Mouse (Mus musculus) cerebellum, adult 9-10 months (tissue): ENCODE results near the gene Vegfb.

ENCODE experiments used
- DNase-seq: peaks from one replicate; pipeline ENCODE4 v3.0.0; 2022

Vegfb gene

DNA sequence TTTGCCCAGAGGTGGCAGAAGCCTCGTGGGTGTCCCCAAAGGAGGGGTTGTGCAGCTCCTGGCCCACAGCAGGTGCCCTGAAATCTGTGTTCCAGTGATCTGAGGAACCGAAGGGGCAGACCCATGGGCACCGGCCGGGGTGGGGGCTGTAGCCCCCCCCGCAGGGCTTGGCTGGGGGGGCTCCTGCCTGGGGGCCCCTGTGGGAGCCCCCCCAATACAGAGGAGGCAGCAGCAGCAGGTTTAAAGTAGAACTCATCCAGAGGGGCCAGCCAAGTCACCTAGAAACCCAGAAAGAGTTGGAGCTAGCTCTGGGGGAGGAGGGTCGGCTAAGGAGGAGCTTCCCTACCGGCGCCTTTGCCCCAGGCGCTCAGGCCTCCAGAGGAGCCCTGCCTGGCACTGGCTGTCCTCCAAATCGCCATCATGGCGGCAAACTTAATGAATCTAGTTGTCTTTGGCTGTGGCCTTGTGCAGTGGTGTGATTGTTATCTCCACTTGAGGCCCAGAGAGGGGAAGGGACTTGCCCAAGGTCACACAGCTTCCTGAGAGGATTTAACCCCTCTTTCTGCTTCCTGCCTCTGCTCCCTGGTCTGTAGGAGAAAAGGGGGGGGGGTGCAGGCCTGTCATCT, 16.9 kb downstream of the Vegfb start:
- DNase-seq = no peak

DNA sequence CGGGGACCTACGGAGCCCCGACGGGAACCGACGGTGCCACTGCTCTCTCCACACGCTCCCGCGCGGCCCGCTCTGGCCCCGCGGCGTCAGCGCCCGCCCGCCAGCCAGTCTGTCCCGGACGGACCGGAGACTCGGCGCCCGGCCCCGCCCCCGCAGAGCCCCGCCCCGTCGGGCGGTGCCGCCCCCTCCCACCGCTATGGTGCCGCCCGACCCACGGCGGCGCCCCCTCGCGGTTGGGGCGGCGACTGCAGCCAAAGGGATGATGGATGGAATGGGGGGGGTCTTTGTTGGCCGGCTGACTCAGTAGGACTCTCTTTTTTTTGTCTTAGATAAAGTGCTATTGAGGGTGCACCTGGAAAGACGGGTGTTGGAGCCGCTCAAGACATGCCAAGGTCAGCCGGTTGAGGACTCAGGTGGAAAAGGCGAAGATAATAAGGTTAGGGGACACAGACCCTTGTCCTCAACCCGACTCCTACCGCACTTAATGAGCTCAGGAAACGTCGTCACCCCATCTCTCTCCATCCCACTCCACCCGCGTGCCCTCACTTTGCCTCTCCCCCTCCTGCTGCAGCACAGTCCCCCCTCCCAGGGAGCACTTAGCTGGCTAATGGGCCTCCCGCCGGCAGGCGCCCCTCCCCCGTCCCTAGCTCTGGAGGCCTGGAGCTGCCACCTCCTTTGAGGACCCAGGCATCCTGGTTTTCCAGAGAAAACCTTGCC, 17.6 kb downstream of the Vegfb start:
- no peak for DNase-seq

DNA sequence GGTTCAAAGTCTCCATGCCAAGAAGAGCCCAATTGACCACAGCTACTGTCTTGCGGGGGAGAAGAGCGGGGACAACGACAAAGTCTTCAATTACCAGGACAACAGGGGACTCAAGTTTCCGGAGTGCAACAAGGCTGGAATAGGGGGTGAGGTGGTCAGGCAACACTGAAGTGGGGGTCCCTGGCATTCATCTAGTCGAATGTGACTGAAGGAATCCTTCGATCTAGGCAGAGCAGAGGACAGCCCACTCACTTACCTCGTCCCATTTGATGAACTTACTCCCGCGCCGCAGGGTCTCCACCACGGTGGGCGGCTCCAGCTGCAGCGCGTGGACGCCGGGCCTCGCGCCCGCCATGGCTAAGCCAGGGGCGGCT, 18.2 kb downstream of the Vegfb start:
- no peak for DNase-seq

DNA sequence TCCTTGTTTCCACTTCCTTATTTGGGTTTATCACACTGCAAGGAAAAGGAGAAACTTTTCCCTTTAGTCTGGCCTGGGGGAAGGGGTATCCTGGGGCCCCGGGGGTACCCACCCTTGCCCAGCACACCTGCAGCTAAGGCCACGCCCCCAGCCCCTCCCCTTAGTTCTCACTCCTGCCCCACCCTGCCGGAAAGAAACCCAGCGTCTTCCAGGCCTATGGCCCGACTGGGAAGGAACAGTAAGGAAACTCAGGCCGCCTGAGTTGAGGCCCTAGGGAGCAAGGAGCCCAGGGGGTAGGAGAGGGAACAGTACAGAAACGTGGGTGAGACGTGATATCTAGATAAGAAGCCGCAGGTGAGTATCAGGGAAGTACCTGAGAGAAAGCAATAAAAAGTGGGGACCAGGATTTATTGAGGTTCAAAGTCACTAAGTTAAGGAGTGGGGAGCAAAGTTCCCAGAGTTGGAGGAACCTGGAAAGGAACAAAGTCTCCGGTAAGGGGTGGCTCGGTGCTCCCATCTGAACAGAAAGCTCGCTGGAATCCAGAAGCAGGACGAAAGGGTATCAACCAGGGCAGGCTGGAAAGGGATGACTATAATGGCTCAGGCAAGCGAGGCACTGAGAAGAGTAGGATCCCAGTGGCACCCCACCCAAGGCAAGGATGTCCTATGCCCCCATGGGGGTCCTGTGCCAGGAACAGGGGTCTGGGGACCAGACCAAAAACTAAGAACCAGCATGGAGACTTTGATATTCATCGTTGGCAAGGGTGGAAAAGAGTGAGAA, 18.8 kb downstream of the Vegfb start:
- DNase-seq = no peak

DNA sequence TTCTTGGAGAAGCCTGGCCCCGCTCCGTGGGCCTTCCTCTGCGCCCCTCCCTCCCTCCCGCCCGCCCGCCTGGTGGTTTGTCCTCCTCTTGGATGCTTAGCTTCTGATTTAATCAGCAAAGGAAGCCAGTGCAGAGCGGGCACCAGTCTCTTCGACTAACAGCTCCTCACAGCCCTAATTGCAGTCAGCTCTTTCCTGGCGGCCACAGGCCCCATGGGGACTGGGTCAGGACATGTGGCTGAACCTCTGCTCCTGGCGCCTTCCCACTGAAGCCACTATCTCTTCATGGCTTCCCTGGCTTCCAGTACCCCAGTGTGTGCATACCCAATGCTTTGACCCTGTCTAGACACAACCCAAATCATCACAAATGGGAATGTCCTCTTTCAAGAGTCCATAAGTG, 31.0 kb downstream of the Vegfb start:
- DNase-seq = no peak

DNA sequence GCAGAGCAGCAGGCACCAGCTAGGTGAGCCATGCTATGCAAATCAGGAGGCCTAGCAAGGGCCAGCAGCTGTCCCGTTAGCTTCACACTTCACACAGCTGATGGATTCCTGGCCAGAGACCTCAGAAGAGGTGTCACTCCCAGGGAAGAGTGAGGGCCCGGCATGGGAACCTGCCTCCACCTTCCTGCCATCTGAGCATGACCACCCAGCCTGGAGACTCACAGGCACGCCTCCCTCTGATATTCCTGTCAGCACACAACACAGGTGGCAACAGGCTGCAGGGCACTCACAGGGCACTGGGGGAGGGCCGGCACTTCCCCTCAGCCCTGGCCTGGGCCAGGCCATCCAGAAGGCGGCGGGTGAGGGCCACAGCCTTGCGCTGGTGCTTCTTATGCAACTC, 32.0 kb downstream of the Vegfb start:
- DNase-seq = no peak

DNA sequence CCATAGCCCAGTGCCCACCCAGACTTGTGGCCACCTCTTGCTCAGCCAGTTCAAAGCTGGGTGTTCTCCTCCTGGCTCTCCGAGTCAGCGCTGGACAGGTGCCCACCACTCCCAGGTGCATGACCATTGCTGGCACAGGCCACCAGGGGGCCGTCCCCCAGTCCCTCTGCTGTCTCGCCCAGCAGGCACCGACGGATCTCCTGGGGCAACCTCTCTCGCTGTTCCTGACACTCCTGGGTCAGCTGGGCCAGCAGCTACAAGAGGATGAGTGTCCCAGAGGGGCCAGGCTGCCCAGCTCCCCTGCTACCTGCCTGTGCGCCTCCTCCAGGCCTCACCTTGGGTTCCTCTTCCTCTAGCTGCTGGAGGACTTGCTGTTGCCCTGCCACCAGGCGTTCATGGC, 33.4 kb downstream of the Vegfb start:
- DNase-seq = no peak

DNA sequence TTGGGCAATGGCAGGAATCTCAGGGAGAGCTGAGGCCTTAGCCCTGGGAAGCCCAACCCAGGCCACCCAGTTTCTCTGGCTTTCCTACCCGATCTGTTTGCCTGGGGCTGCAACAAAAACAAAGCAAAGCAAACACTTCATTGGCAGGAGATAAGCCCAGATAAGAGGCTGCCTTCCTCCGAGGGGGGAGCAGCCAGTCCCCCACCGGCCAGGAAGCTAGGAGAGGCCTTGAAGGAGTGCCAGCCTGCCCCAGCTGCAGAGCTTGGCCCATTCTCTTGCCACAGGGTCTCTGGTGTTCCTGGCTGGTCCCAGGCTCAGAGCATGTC, 34.8 kb downstream of the Vegfb start:
- DNase-seq = no peak

DNA sequence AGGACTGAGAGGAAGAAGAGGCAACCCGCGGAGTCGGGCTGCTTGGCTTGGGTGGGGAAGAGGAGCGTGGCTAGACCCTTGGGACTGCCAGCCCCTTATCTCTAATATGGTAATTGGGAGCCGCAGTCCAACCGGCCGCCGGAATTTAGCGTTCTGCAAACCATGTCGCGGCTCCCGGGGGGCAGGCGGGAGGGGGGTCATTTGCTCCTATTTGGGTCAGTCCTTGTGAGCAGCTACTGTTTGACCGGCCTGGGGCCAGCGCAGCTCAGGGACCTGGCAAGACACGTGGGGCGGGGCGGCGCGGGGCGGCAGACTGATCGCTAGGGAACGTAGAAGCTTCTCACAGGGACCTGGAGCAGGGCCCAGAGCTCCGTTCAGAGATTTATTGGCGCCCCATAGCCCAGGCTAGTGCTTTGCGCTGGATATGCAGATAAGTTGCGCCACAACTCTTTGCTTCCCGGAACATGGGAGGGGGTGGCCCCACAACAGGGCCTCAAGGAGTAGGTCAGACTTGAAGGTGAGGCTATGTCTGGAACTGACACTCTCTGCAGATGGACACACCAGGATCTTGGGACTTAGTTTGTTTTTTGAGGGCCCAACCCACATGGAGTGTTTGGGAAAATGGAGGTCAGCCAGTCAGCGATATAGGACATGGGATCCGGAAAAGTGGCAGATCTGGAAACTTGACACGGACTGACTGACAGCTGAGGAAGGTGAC, 35.3 kb downstream of the Vegfb start:
- DNase-seq = peak; percentile 85

DNA sequence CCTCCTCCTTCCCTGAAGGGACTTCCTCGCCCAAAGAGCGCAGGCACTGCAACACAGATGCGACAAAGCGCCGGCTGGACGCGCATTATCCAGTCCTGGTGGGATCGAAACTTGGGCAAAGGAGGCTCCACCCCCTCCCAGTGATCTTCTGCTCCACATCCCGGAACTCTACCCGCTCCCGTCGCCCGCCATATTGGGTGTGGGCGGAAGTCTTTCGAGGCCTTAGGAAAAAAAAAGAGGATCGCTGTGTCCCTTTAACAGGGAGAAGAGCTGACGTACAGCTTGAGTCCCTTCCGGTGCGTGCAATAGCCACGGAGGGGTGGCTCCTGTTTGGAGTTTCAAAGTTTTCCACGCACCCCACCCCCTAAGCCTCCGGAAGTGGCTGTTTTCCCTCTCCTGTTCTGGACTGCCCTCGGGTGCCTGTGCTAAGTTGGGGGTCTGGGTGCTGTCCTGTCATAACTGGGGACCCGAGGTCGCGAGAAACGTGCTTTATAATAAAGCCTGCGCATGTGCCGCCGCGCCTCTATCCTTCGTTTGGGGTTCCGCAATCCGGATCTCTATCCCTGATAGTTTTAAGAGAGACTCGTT, 36.0 kb downstream of the Vegfb start:
- peak; percentile 95 for DNase-seq

DNA sequence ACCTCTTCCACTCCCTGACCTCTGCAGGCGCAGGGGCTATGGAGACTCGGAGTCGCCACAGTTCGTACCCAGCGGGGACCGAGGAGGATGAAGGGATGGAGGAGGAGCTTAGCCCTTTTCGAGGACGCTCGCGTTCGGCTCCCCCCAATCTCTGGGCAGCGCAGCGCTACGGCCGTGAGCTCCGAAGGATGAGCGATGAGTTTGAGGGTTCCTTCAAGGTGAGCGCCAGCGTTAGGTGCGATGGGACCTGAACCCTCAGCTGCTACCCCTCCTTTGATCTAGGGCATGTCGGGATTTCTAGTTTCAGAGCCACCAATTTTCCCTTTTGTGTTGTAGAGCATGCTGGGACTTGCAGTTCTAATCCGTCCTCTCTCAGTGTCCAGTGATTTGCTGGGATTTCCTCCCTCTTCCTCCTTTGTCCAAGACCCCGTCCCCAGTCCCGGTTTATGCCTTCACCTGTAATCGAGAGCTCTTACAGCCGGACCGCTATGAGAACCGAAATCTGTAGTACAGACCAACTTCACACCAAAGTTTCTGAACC, 36.8 kb downstream of the Vegfb start:
- peak; percentile 82 for DNase-seq

DNA sequence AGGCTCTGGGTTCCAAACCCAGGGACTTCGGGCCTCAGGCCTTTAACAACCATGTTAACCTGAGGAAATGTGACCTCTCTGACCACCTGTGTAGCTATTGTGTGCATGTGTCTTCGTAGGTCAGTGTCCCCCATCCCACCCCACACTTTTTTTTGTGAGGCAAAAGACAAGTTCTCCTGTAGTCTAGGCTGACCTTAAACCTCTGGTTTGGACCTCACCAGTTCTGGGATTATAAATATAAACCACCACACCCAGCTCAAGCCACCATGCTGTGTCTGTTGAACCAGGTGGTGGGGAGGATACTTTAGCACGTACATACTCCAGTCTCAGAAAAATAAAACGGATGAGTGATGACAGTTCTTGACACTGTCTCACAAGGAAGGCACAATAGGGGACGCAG, 37.5 kb downstream of the Vegfb start:
- no peak for DNase-seq

DNA sequence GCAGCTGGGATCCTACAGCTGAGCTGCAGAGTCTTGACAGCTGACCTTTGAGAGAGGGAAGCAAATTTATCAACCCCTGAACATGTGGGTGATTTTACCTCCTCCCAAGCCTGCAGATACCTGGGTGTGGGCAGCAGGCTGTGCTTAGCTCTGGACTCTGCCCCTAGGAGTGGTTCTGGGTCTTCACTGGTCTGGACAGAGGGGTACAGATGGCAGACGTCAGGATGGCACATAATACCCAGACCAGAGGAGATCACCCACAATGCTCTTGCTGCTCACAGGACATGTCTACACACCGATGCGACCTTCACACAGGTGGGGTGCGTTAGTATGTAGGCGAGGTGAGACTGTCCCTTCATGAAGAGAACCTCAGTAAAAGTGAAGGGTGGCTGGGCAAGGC, 37.9 kb downstream of the Vegfb start:
- DNase-seq = no peak

DNA sequence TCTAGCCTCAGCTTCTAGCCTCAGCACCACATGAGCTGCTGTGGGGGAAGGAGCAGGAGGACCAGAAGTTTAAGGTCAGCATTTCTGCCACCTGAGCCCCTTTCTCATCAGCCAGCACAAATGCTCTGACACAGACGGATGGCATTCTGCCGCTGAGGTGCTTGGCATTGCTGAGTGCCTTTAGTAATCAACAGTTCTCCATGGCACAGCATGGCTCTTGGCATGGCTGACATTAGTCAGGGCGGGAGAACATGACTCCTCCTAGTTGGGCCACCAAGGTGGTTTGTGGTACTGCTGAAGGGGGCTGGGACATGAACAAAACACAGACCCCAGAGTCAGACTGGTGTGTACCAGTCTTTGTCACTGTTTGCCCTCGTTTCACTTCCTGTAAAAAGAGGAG, 39.3 kb downstream of the Vegfb start:
- DNase-seq = peak; percentile 84

DNA sequence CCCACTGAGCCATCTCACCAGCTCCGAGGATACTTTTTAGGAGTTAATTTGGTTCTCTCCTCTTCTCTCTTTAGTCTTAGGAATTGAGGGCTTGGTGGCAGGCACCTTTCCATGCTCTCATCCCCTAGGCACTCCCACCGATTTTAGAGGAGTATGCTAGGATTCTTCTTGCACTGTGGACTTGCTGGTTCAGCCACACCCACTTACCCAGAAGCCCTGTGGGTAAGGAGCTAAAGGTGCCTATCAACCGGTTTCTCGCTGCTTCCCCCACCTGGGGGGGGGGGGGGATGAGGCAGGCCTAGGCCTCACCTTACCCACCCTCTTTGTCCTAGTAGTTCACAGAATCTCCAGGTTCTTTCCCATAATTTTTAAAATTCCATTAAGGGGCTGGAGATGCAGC, 39.7 kb downstream of the Vegfb start:
- DNase-seq = no peak

DNA sequence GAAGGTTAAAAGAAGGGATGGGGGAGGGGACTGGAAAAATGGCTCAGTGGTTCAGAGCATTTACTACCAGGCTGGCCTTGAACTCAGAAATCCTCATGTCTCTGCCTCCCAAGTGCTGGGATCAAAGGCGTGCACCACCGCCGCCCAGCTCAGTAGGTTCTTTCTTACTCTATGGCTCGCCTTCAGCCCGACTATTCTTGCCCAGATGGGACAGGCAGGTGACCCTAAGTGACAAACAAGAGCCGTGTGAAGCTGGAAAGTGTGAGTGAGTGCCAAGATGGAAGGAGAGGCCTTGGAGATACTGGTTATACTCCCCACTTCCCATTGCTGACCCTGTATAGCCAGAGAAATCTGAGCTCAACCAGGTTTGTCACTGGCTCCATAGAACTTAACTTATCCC, 43.7 kb downstream of the Vegfb start:
- DNase-seq = no peak

DNA sequence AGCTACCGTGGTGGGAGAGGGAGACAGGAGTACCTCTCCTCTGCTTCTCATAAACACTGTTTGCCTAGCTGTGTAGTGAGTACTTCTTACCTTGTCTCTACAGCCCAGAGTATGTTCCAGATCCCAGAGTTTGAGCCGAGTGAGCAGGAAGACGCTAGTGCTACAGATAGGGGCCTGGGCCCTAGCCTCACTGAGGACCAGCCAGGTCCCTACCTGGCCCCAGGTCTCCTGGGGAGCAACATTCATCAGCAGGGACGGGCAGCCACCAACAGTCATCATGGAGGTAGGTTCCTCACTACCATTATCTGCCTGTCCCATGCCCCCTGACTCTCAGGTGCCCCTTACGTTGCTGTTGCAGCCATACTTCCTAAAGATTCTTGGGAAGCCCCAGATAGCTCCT, 44.7 kb downstream of the Vegfb start:
- no peak for DNase-seq

DNA sequence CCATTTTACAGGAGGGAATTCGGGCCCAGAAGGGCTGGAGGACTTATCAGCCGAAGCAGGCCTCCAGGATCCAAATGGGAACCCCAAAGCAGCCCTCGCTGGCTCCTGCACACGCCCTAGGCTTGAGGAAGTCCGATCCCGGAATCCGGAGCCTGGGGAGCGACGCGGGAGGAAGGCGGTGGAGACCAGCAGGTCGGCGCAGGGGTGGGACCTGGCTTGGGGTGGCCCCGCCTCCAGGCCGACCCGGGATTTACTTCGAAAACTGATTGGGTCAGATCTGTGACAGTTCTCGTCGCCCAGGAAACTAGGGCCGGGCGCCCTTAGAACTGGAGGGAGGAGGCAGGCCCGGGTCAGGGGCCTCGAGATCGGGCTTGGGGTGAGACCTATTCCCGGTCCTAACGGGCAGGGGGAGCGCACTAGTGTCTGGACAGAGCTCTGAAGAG, 45.2 kb downstream of the Vegfb start, which contains the start of gene Gpr137:
Gene Gpr137 (minus strand): TSS at position 232 of the 443 bp plus-strand sequence.
- DNase-seq = peak; percentile 95

DNA sequence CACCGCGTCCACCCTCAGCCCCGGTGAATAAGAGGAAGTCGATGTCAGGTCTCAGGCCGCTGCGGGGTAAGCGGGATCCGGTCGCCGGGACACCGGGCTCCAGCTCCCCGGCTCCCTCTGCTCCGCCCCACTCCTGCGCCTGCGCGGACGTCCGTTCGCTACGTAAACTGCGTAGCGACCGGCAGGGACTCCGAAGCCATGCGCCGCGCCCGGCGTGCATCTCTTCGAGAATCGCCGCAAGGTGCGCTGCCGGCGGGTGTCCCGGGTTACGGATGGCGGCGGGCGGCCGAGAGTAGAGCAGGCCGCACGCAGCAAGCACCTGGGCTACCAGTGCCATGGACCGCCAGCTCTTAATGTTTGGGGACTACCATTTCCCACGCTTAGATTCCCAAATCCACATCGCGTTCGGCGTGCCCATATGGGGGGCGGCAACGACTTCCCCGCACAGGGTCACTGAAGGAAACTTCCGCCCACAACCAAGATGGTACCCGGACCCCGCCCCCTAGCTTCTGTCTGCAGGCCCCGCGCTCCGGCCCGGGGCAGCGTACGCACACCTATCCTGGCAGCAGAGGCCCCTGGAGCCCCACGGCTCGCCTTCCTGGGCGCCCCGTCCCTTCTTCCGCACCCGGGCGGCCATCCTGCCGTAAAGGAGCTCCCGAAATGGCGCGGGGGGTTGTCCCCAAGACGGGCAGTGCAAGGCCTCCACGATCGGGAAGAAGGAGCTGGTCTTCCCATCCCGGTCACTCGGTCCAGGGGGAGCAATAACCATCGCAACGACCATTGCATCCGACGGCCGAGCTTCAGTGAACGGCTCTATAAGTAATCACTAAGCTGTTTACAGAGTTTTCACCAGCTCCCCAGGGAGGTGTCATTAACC, 45.8 kb downstream of the Vegfb start, which contains the start of gene Bad:
Gene Bad (plus strand): TSS at position 490 of the 877 bp plus-strand sequence.
- DNase-seq = peak; percentile 93

DNA sequence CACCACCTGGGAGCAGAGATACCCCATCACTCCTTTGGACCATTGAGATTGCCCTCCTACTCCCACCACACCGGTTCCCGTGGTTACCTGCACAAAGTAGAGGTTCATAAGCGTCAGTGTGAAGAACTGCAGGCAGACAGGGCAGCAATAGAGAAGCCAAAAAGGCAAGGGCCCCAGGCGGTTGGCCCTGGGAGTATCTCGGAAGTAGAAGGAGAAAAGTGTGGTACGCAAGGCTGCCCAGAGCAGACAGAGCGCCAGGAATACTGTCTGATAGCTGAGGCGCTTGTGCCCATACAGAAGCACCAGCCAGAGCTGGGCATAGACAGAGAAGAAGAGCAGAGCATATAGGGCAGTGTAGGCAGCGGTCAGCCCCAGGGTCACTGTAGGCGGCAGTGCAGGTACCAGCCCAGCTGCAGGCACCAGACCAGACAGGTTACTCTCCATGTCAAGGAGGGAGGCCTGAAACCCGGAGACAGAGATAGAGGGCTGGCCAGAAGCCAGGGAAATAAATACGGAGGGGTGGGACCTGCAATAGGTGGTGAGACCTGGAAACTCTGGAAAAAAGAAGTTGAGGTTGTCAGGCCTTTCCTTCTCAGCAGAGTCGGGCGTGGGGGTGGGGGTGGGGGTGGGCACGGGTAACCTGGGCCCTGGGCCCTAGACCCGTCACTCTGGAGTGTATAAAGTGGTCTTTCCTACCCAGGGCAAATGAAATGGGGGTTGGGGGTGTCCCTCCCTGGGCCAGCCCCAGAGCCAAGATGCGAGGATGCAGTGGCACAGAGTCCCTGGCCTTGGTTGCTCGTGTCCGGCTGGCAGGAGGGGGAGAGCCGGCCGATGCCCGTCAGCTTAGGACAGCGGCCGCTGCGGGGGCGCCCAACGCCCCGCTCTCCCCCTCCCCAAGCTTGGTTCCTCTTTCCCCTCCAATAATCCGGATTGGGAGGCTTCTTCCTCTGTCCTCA, 46.8 kb downstream of the Vegfb start:
- peak; percentile 73 for DNase-seq
